Mouse (Mus musculus): ENCODE measurements around the gene Treh.
A peak's percentile ranks its signal among the peaks of the same experiment; 100 is the strongest.

The Treh gene

DNA sequence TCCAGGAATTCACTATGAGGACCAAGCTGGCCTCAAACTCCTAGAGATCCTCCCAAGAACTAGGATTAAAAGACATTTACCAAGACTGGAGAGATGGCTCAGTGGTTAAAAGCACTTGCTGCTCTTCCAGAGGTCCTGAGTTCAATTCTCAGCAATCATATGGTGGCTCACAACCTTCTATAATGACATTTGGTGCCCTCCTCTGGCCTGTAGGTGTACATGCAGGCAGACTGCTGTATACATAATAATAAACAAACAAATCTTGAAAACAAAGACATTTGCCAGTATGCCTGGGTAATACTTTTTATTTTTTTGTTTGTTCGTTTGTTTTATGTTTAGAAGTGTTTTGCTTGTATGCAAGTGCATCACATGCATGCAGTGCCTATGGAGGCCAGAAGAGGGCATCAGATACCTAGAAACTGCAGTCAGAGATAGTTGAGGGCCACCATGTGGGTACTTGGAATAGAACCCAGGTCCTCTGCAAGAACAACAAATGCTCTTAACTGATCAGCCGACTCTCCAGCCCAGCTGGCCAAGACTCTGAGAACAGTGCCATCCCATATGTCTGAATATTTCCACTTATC lies 5.3 kb downstream of the Treh start:
- DNase-seq (ENCODE audit: low spot score in 2 of 2) = no peak

DNA sequence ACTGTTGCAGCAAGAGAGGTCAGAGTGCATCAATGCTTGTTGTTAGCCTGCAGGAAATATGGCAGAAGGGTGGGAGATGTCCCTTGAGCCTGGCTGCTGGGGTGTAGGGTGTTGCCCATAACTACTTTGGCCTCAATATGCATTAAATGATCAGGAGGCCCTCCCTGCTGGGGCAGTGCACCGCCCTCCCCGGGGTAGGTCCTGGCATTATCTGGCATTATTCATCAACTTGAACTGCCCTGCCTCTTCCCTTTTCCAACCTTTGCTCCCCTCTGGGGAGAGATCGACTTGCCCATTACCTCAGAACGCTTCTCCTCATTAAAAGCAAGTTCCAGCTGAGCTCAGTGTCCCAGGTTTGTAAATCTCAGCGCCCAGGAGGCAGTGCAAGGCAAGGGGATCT lies 6.5 kb downstream of the Treh start:
- no peak for DNase-seq (ENCODE audit: low spot score in 2 of 2)

- no peak for DNase-seq (ENCODE audit: low spot score in 2 of 2)
These were observed 10.0 kb downstream of the Treh start for GRCm38 (mm10) chr9:44683046-44683445.

GRCm38 (mm10) chr9:44685346-44686330 lies 12.6 kb downstream of the Treh start:
- DNase-seq (ENCODE audit: low spot score in 2 of 2) = peak in 1 of 2 experiments; percentile 47

DNA sequence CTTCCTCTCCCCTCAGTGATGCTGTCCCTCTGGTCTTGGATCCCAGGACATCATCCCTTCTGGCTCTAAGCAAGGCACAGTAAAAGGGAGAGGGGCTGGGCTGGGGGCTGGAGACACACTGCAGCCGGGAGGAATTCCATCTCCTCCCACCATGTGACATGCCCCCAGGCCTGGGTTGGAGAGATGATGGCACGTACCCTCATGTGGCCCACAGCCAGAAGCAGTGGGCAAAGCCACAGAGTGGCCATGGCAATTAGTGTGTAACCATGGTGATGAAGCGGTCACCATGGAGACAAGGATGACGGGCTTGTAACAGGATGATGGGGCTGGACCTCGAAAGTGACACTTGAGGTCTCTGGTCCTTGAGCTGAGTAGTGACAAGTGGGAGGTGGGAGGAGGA lies 13.6 kb downstream of the Treh start:
- no peak for DNase-seq (ENCODE audit: low spot score in 2 of 2)

DNA sequence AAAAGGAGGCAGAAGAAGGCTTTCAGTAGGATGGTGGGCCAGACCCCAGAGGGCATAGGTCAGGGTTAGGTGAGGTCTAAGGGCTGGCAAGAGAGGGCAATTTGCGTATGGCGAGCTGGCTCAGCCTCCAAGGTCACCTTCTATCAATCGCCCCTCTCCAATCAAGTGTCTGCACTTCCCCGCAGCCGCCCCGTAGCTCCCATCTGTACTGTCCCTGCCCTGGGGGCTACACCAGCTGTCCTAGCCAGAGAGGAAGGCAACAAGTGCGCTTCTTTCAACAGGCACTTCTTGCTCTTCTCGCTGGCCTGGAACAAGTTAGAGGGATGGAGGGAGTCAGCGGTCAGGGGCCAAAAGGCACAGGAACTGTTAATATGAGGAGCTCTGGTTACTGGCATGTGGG lies 15.0 kb downstream of the Treh start:
- no peak for DNase-seq (ENCODE audit: low spot score in 2 of 2)

DNA sequence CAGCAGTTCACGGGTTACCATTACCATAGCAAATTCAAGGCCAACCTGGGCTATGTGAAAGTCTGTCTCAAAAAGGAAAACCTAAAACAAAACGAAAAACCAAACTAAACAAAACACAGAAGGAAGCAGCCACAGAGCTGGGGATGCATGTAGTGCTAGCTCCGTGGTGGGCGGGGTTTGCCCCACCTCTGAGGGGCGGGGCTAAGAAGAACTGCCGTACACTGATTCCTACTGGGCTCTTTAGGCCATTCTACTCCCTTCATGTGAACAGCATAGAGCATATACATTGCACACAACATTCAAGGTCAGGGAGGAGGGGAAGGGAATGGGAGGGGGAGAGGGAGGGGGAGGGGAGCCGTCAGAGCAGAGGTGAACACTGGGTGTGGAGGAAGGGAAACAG lies 17.6 kb downstream of the Treh start:
- no peak for DNase-seq (ENCODE audit: low spot score in 2 of 2)

GRCm38 (mm10) chr9:44691671-44692520 lies 18.9 kb downstream of the Treh start:
- DNase-seq (ENCODE audit: low spot score in 2 of 2) = peak; percentile 79 to 80

DNA sequence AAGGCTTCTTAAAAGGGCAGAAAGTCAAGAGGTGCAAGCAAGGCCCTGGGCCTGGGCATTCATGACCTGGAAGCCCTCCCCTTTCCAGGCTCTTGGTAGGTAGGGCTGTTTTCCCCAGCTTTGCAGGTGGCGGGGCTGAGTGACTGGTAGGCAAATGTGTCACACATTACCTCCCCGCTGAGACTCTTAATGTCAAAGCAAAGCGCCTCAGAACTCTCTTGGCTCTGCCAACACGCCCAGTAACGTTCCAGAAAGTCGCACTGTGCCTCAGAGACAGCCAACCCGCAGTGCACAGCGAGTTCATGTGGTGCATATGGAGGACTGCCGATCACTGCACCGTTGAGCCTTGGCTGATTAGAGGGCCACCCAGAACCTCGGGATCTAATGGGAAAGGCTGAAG lies 20.0 kb downstream of the Treh start:
- DNase-seq (ENCODE audit: low spot score in 2 of 2) = no peak

- no peak for DNase-seq (ENCODE audit: low spot score in 2 of 2)
These were observed 24.8 kb downstream of the Treh start for GRCm38 (mm10) chr9:44697866-44698265.

DNA sequence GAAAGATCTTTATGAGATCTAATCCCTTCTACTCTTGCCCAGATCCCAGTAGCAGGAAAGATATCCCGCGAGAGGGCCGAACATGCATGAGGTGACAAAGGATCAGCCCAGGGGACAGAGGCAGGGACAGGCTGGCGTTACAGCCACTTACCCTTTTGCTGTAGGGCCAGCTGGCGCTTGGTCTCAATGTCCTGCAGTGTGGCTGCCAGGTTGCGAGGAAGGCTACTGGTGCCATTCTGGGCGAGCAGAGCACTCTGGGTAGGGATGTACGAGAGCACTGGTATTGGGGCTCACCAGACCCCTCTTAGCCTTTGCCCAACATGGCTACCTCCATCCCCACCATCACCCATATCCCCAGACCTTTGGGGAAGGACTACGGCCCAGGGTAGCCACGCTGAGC lies 26.2 kb downstream of the Treh start:
- no peak for DNase-seq (ENCODE audit: low spot score in 2 of 2)

GRCm38 (mm10) chr9:44699730-44700129 lies 26.7 kb downstream of the Treh start:
- DNase-seq (ENCODE audit: low spot score in 2 of 2) = no peak

DNA sequence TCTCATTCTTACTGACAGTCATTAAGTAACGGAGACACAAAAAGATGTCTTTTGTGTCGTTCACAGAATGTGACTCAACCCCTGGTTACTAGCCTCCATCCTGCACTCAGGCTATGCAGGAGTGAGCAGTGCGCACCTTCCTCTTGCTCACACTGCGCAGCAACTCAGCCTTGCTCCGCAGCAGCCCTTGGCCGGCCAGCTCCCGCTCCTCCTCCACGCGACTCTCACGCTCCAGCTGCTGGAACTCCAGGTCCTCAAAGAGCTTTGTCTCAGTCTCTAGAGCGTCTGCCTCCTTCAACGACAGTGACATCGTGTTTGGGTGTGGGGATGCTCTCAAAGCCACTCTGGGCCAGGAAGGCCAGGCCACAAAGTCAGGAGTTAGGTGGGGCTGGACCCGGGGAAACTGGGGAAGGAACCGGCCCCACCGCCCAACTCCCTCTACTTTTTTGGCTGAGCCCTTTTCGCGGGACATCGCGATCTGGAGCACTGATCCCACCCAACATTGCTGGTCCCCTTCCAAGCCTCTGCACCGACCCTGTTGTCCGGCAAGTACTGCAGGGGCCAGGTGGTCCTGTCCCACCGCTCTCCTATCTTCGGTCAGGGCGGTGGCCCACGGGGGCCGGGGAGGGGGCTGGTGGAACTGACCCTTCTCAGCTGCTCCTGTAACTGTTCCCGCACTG lies 34.9 kb downstream of the Treh start:
- no peak for DNase-seq (ENCODE audit: low spot score in 2 of 2)

- no peak for DNase-seq (ENCODE audit: low spot score in 2 of 2)
These were observed 35.4 kb downstream of the Treh start for GRCm38 (mm10) chr9:44708429-44708765.

- DNase-seq (ENCODE audit: low spot score in 2 of 2) = peak in 1 of 2 experiments; percentile 24
These were observed 35.9 kb downstream of the Treh start for GRCm38 (mm10) chr9:44708925-44709324.

DNA sequence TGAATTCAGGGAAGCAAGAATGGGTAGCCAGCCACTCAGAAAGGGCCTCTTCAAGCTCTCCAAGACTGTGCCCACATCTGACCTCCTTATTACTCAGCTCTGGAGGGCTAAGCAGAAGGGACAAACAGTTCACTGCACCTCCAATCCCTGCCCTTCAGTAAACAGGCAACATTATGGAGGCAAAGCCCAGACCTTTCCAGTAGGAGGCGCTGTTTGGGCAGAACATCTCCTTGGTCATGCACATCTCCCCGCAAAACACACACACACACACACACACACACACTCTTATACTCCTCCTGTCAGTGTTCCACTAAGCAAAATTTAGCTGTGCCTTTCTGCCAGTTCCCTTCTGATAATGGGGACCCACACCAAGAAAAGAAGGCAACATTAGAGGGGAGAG lies 36.6 kb downstream of the Treh start:
- DNase-seq (ENCODE audit: low spot score in 2 of 2) = no peak

DNA sequence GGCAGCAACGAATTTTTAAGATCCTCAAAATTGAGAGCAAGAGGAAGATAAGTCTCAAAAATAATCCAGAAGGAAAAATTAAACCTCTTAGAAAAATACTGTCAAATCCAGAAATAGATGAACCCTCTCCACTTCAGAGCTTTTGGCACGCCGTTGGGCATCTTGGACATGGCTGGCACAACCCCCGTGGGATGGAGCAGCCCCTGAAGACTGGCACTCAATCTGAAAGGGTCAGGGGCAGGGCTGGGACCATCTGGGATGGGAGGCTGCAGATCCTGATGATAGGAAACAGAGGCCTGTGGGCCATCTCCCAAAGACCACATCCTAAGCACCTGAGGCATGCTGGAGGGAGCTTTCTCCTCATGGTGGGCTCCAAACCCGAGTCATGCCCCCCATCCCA lies 37.2 kb downstream of the Treh start:
- DNase-seq (ENCODE audit: low spot score in 2 of 2) = no peak

GRCm38 (mm10) chr9:44711602-44712001 lies 38.6 kb downstream of the Treh start:
- no peak for DNase-seq (ENCODE audit: low spot score in 2 of 2)

DNA sequence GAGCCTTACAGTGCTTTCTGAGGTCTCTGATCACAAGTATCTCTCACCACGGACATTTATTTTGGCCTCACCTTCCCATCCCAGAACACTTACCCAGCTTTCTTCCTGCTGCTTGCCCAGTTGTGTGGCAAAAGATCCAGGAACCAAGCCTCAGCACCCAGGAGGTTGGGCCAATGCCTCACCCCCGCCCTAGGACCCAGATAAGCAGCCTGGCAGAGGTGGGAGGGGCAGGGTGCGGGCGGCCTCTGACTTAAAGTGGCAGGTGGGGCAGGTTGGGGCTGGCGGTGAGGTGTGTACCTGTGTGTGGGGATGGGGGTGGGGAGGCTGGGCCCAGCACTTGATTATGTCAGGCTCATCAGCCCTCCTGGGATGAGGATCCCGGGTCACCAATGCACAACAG lies 40.0 kb downstream of the Treh start:
- DNase-seq (ENCODE audit: low spot score in 2 of 2) = no peak

- DNase-seq (ENCODE audit: low spot score in 2 of 2) = no peak
These were observed 40.5 kb downstream of the Treh start for GRCm38 (mm10) chr9:44713574-44713973.

GRCm38 (mm10) chr9:44715109-44715508 lies 42.1 kb downstream of the Treh start:
- no peak for DNase-seq (ENCODE audit: low spot score in 2 of 2)

All from right cerebral cortex, postnatal 36 days (tissue).